Mouse (Mus musculus) A20 (cell line): Measurements from ENCODE around the gene Nsmce3.

ENCODE experiments used
- DNase-seq: peaks from one replicate; pipeline ENCODE4 v3.0.0-alpha.2; 2011; ENCODE audit warnings: low read depth, low spot score

Gene Nsmce3

GRCm38 (mm10) chr7:64872743-64873241, at the start of gene Nsmce3:
TSS of gene Nsmce3 (minus strand) at chr7:64872997.
- DNase-seq: peak; percentile 97

- no peak for DNase-seq
Observed at GRCm38 (mm10) chr7:64921189-64921588, 48.4 kb upstream of the Nsmce3 start.

- no peak for DNase-seq
Observed at GRCm38 (mm10) chr7:64920735-64921134, 47.9 kb upstream of the Nsmce3 start.

GRCm38 (mm10) chr7:64916654-64917053, 43.9 kb upstream of the Nsmce3 start:
- DNase-seq: no peak

GRCm38 (mm10) chr7:64915121-64915520, 42.3 kb upstream of the Nsmce3 start:
- no peak for DNase-seq

GRCm38 (mm10) chr7:64911945-64912344, 39.1 kb upstream of the Nsmce3 start:
- DNase-seq: no peak

GRCm38 (mm10) chr7:64910208-64910607, 37.4 kb upstream of the Nsmce3 start:
- no peak for DNase-seq

- no peak for DNase-seq
Observed at GRCm38 (mm10) chr7:64906955-64907354, 34.2 kb upstream of the Nsmce3 start.

GRCm38 (mm10) chr7:64905506-64905905, 32.7 kb upstream of the Nsmce3 start:
- DNase-seq: no peak

GRCm38 (mm10) chr7:64900249-64900648, 27.5 kb upstream of the Nsmce3 start:
- no peak for DNase-seq

GRCm38 (mm10) chr7:64896587-64896986, 23.8 kb upstream of the Nsmce3 start:
- no peak for DNase-seq

- DNase-seq: no peak
Observed at GRCm38 (mm10) chr7:64895685-64896101, 22.9 kb upstream of the Nsmce3 start.

GRCm38 (mm10) chr7:64891139-64891538, 18.3 kb upstream of the Nsmce3 start:
- no peak for DNase-seq

GRCm38 (mm10) chr7:64889919-64890318, 17.1 kb upstream of the Nsmce3 start:
- no peak for DNase-seq

GRCm38 (mm10) chr7:64884187-64884862, 11.5 kb upstream of the Nsmce3 start:
- no peak for DNase-seq

GRCm38 (mm10) chr7:64882243-64882642, 9.4 kb upstream of the Nsmce3 start:
- no peak for DNase-seq

- peak; percentile 70 for DNase-seq
Observed at GRCm38 (mm10) chr7:64881387-64881786, 8.6 kb upstream of the Nsmce3 start.

- DNase-seq: no peak
Observed at GRCm38 (mm10) chr7:64880415-64880814, 7.6 kb upstream of the Nsmce3 start.

- no peak for DNase-seq
Observed at GRCm38 (mm10) chr7:64874941-64875340, 2.1 kb upstream of the Nsmce3 start.

GRCm38 (mm10) chr7:64873266-64873665, 469 bp upstream of the Nsmce3 start:
- DNase-seq: no peak

GRCm38 (mm10) chr7:64871987-64872742, 632 bp downstream of the Nsmce3 start:
- no peak for DNase-seq

- DNase-seq: no peak
Observed at GRCm38 (mm10) chr7:64869549-64870065, 3.2 kb downstream of the Nsmce3 start.

- DNase-seq: no peak
Observed at GRCm38 (mm10) chr7:64863538-64863937, 9.3 kb downstream of the Nsmce3 start.
